37 mouse cellular contexts compared by ENCODE assay signal in the genomic region with DNA sequence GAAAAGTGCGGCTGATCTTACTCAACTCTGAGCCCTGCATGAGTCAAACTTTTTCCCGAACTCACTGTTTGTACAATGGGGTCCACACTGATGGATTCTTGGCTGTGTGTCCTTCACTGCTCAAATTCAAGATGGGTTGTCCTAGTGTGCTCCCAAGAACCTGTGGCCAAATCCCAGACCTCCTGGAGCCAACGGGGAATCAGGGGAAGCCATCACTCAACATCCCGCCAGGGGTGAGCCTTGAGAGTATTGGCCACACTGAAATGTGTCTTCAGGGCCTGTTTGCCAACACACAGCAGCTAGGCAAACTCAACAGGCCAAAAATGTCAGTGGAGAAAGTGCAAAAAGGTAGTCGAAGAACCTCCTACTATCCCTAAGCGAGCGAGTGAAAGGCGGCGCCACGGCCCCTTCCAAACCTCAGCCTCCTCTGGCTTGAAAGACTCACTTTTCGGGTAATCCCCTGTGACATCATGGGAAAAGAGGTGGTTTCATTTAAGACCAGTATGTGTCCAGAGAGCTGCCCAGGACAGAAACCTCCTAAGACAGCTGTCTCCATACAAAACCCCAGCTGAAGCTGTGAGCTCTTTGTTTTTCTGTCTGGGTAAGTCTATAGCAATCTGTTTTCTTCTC. TPM values are rescaled to one million over a fixed set of nuclear protein-coding genes. Genes with fewer than 3 reads are reported as not detected.
DNase-seq lines count a peak whose midpoint lies in the region; ATAC-seq and TF ChIP-seq lines count a peak whose summit lies in the region.
"Had no signal": no experiment of that assay in that cellular context is flagged by ENCODE, and none has a peak within 500 bp of the region (broad histone marks: within the 10 kb centered on the region; RNA-seq: fewer than 3 reads in every experiment).

A gene (plus strand): TSS at position 505 of the 630 bp plus-strand sequence.

- no peak for ATAC-seq in midbrain, embryonic 11.5 days (ENCODE audit: low FRiP score)
- no peak for ATAC-seq in midbrain, embryonic 16.5 days
- no peak for ATAC-seq in monocyte, adult 5-6 weeks (replicated peaks; ENCODE audit: insufficient number of reproducible peaks, low FRiP score, low TSS enrichment, poor library complexity, severe bottlenecking)
- ATAC-seq: intestine, embryonic 16.5 days; Patski had no signal

- TF ChIP-seq CTCF in gastrocnemius, adult 2 months (IDR thresholded peaks at IDR 0.05), result no peak
- no peak for TF ChIP-seq CTCF in embryonic fibroblast, embryonic 13.5 days (IDR thresholded peaks at IDR 0.05; ENCODE audit: borderline replicate concordance, insufficient read depth, low read length)

- 0 out of 2 replicates have a peak within 1 kb of the TSS, but pooled peaks have one; percentile 16 for H3K27ac ChIP-seq in gastrocnemius, adult 2 months
- H3K27ac ChIP-seq in midbrain, embryonic 11.5 days (ENCODE audit: low read depth, low read length), result no peak within 1 kb of the TSS
- no peak within 1 kb of the TSS for H3K27ac ChIP-seq in midbrain, embryonic 16.5 days (ENCODE audit: low read length)
- H3K27ac ChIP-seq in embryonic fibroblast, embryonic 13.5 days (ENCODE audit: insufficient read depth, low read length), result peak within 1 kb of the TSS; percentile 41; the same call in 1 of the 2 replicates
- H3K27ac ChIP-seq: embryonic facial prominence, embryonic 15.5 days; kidney, postnatal 0 days; liver, embryonic 14.5 days; stomach, embryonic 15.5 days had no signal

- H3K4me1 ChIP-seq in midbrain, embryonic 11.5 days (ENCODE audit: control insufficient read depth, insufficient read depth, low read length), result peaks cover 14% of the 10 kb centered on the region
- H3K4me1 ChIP-seq in midbrain, embryonic 16.5 days (ENCODE audit: control insufficient read depth, insufficient read depth, low read length), result no peaks in the 10 kb centered on the region; the same call in 1 of the 2 replicates
- no peaks in the 10 kb centered on the region for H3K4me1 ChIP-seq in embryonic fibroblast, embryonic 13.5 days (ENCODE audit: control insufficient read depth, insufficient read depth, low read length)

- H3K9ac ChIP-seq in midbrain, embryonic 11.5 days (ENCODE audit: low read length), result no peak within 1 kb of the TSS
- H3K9ac ChIP-seq in midbrain, embryonic 16.5 days (ENCODE audit: low read depth, low read length), result no peak within 1 kb of the TSS
- H3K9ac ChIP-seq: embryonic facial prominence, embryonic 15.5 days; liver, embryonic 14.5 days; stomach, embryonic 15.5 days had no signal

- peaks cover 16% of the 10 kb centered on the region for H3K27me3 ChIP-seq in midbrain, embryonic 11.5 days (ENCODE audit: control insufficient read depth, insufficient read depth, low read length)
- H3K27me3 ChIP-seq in midbrain, embryonic 16.5 days (ENCODE audit: control insufficient read depth, insufficient read depth, low read depth, low read length), result no peaks in the 10 kb centered on the region
- H3K27me3 ChIP-seq: embryonic facial prominence, embryonic 15.5 days; Patski; stomach, embryonic 15.5 days had no signal

- no peak for DNase-seq in gastrocnemius, adult 2 months
- no peak for DNase-seq in gastrocnemius, postnatal 25 days
- peak; percentile 79 for DNase-seq in midbrain, embryonic 11.5 days (ENCODE audit: low spot score, missing footprints)
- no peak for DNase-seq in layer of hippocampus, adult 9-11 months
- DNase-seq: adrenal gland, postnatal 10 days; cerebellum, adult 8-10 months; cerebellum, postnatal 25 days; gastrocnemius, postnatal 36 days; heart, adult 18-20 months; heart, postnatal 36 days; kidney, adult 8-10 months; kidney, postnatal 4 days; liver; lung, adult 2 months; lung, postnatal 10 days; right cerebral cortex, postnatal 14 days; thymus, adult 2 months; thymus, postnatal 36 days had no signal

- TF ChIP-seq POLR2A in embryonic fibroblast, embryonic 13.5 days (IDR thresholded peaks at IDR 0.05; ENCODE audit: low read depth, low read length), result no peak

- intact Hi-C loops in gastrocnemius, adult 2 months (cut with DNase I), result no loop called here

- H3K36me3 ChIP-seq in midbrain, embryonic 11.5 days (ENCODE audit: control insufficient read depth, insufficient read depth, low read length), result no peaks in the 10 kb centered on the region
- no peaks in the 10 kb centered on the region for H3K36me3 ChIP-seq in midbrain, embryonic 16.5 days (ENCODE audit: control insufficient read depth, insufficient read depth, low read length)
- H3K36me3 ChIP-seq: embryonic facial prominence, embryonic 10.5 days; embryonic facial prominence, embryonic 15.5 days; G1E; midbrain, embryonic 10.5 days; stomach, embryonic 15.5 days had no signal

- H3K4me2 ChIP-seq in midbrain, embryonic 11.5 days, result no peak within 1 kb of the TSS
- H3K4me2 ChIP-seq in midbrain, embryonic 16.5 days (ENCODE audit: low read length), result no peak within 1 kb of the TSS
- H3K4me2 ChIP-seq: embryonic facial prominence, embryonic 15.5 days; heart, embryonic 11.5 days; stomach, embryonic 15.5 days had no signal

- H3K4me3 ChIP-seq in gastrocnemius, adult 2 months, result no peak within 1 kb of the TSS
- no peak within 1 kb of the TSS for H3K4me3 ChIP-seq in midbrain, embryonic 11.5 days (ENCODE audit: low read depth, low read length)
- H3K4me3 ChIP-seq in midbrain, embryonic 16.5 days (ENCODE audit: low read depth, low read length), result no peak within 1 kb of the TSS
- no peak within 1 kb of the TSS for H3K4me3 ChIP-seq in embryonic fibroblast, embryonic 13.5 days (ENCODE audit: insufficient read depth, low read length)
- H3K4me3 ChIP-seq: embryonic facial prominence, embryonic 10.5 days; embryonic facial prominence, embryonic 15.5 days; midbrain, embryonic 10.5 days; stomach, embryonic 15.5 days had no signal

- H3K9me3 ChIP-seq in midbrain, embryonic 11.5 days (ENCODE audit: control insufficient read depth, low read length), result no peaks in the 10 kb centered on the region
- no peaks in the 10 kb centered on the region for H3K9me3 ChIP-seq in midbrain, embryonic 16.5 days (replicated peaks; ENCODE audit: control insufficient read depth, low read length, poor library complexity, severe bottlenecking)
- H3K9me3 ChIP-seq: embryonic facial prominence, embryonic 10.5 days; embryonic facial prominence, embryonic 15.5 days; G1E; midbrain, embryonic 10.5 days; stomach, embryonic 15.5 days had no signal

- WGBS in midbrain, embryonic 11.5 days, result 87% methylated on average over 11 of the region's 11 CpGs
- 87% methylated on average over 11 of the region's 11 CpGs for WGBS in midbrain, embryonic 16.5 days

RNA-seq across cellular contexts. Expression of the gene that starts here (rescaled TPM):
- under 1 TPM in 1 of 2 experiments, not detected in 1; 0.28 TPM for total RNA-seq in gastrocnemius, adult 2 months (2021)
- not detected for total RNA-seq in gastrocnemius, postnatal 25 days (2021)
- 0.12 TPM in 1 of 2 replicates, not detected in the other for polyA plus RNA-seq in midbrain, embryonic 11.5 days (2014; fragmentation: Nextera tagmentation; extraction: Ambion mirVana)
- polyA plus RNA-seq in midbrain, embryonic 16.5 days (2015; fragmentation: Nextera tagmentation; extraction: Ambion mirVana), result 0.14 TPM in 1 of 2 replicates, not detected in the other
- 0.60 TPM in 1 of 2 replicates, not detected in the other for polyA plus RNA-seq in embryonic fibroblast, embryonic 13.5 days (2011; ENCODE audit: insufficient read length, low read depth, missing spikeins)
- not detected in 3 replicates for total RNA-seq in monocyte, adult 5-6 weeks (2017)
- total RNA-seq: adrenal gland, postnatal 10 days; G1E; heart, adult 18-20 months; heart, postnatal 36 days; left cerebral cortex, adult 18-20 months; left cerebral cortex, postnatal 14 days; megakaryocyte progenitor cell, adult 5-6 weeks had no signal
- polyA plus RNA-seq: forebrain, embryonic 11.5 days; G1E; heart, embryonic 11.5 days; heart, embryonic 16.5 days; limb, embryonic 11.5 days; liver, embryonic 14.5 days; midbrain, embryonic 10.5 days had no signal

Comparison
In these comparisons a context has a peak if more than half of its experiments do, and no peak if none do; other contexts are left out.
1. Peak in DNase-seq in midbrain, embryonic 11.5 days; RNA of the gene not detected or under 1 TPM.
2. H3K27ac ChIP-seq: peak in gastrocnemius, adult 2 months (single experiment) and embryonic fibroblast, embryonic 13.5 days (single experiment); none in midbrain, embryonic 11.5 days (single experiment) and midbrain, embryonic 16.5 days (single experiment).